Mouse (Mus musculus) left cerebral cortex, postnatal 10 days (tissue): ENCODE results near the gene Med15. TPM values are rescaled to one million over a fixed set of nuclear protein-coding genes. Genes with fewer than 3 reads are reported as not detected.
"Not testable (repeated sequence)": the region's sequence is repeated elsewhere in the genome, so short reads cannot be mapped to it uniquely, and the experiment has no call there.

Experiments used
- DNase-seq, 2 experiments: peaks; one replicate each; pipeline ENCODE4 v3.0.0; 2021 to 2022; ENCODE audit warnings: low spot score in 2 of 2, mixed read lengths in 1 of 2; ENCODE audit errors: extremely low spot score in 1 of 2
- intact Hi-C: fragments of 180-260 bp; cut with DNase I; formaldehyde crosslinking; loops from one replicate; pipeline ENCODE4 v1.15.1; 2025
- total RNA-seq, 2 experiments: library from RNA; stranded (reverse); gene quantifications; 2 replicates each; pipeline ENCODE4 v1.2.3; 2021

Gene Med15
- total RNA-seq, 2 experiments from 2014 or later = 65.0 to 70.2 TPM

DNA sequence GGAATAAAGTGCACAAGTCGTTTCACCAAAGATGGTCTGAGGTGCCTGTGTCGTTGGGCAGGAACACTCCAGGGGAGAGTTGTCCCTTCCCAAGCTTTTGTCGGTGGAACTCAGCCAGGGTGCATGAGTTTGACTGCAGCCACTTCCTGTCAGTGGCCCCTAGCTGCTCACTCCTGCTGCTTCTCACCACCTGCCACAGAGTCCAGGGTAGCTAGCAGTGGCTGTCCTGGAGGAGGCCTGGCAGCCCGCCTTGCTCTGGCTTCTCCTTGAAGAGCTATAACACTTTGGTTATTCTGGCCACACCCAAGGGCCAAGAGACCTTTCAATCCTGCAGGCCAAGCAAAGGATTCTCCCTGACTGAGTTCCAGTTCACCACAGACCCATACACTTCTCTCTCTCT, 3.5 kb upstream of the Med15 start:
- no peak for DNase-seq
- intact Hi-C loops = no loop called here

- intact Hi-C loops, DNase-seq: not testable (repeated sequence)
Measured at GRCm38 (mm10) chr16:17734872-17735271, 2.2 kb upstream of the Med15 start.

GRCm38 (mm10) chr16:17733646-17734045, 955 bp upstream of the Med15 start:
- DNase-seq = no peak
- intact Hi-C loops = no loop called here

DNA sequence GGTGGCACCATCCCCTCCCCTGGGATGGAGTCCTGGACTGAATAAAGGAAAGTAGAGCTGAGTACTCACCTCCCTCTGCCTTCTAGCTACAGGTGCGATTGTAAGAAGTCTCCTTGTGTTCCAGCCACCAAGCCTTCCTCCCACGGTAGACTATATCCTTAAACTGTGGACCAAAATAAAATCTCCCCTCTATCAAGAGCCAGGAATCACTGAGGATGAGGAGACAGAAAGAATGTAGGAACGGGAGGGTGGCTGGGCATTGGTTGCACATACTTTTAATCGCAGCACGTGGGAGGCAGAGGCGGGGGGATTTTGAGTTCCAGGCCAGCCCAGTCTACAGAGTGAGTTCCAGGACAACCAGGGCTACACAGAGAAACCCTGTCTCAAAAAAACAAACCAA, 260 bp downstream of the Med15 start:
- intact Hi-C loops = no loop called here

DNA sequence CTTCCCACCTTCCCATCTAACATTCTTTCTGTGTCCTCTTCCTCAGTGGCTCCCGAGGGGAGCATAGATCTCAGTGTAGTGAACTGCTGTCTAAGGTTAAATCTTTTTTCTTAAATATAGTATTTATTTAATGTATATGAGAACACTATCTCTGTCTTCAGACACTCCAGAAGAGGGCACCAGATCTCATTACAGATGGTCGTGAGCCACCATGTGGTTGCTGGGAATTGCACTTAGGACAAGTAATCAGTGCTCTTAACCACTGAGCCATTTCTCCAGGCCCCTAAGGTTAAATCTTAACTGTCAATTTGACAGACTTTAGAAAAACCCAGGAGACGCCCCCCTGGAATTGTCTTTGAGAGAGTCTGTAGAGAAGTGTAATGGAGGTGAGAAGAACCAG, 670 bp downstream of the Med15 start:
- intact Hi-C loops = no loop called here
- no peak for DNase-seq

More for the DNA sequence above, 260 bp downstream of the Med15 start:
- DNase-seq = no peak

DNA sequence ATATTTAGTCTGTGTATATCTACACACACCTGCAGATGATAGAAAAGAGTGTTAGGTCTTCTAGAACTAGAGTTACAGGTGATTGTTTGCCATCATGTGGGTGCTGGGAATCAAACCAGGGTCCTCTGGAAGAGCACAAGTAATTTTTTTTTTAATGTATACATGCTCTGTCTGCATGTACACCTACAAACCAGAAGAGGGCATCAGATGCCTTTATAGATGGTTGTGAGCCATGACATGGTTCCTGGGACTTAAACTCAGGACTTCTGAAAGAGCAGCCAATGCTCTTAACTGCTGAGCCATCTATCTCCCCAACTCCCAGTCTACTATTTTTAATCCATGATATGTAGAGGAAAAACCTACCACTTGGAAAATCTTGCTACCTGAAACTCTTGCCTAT, 2.7 kb downstream of the Med15 start:
- intact Hi-C loops = no loop called here
- no peak for DNase-seq

GRCm38 (mm10) chr16:17727179-17727861, 5.4 kb downstream of the Med15 start:
- intact Hi-C loops = no loop called here
- peak in 1 of 2 experiments; percentile 48 for DNase-seq

GRCm38 (mm10) chr16:17724448-17724847, 8.2 kb downstream of the Med15 start:
- intact Hi-C loops = no loop called here
- no peak for DNase-seq

DNA sequence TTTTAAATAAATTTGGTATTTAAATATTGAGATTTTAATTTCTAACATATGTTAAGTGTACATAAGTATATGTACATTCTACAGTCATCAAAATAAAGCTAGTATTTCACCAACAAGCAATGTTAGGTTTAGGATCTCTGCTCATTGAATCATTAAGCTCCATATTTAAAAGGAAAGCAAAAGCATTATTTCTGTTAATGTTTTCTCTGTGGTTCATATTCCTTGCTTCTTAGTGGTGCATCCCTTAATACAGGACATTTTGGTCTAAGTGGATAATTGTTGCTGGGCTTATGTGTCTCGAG, 9.4 kb downstream of the Med15 start:
- intact Hi-C loops = no loop called here

DNA sequence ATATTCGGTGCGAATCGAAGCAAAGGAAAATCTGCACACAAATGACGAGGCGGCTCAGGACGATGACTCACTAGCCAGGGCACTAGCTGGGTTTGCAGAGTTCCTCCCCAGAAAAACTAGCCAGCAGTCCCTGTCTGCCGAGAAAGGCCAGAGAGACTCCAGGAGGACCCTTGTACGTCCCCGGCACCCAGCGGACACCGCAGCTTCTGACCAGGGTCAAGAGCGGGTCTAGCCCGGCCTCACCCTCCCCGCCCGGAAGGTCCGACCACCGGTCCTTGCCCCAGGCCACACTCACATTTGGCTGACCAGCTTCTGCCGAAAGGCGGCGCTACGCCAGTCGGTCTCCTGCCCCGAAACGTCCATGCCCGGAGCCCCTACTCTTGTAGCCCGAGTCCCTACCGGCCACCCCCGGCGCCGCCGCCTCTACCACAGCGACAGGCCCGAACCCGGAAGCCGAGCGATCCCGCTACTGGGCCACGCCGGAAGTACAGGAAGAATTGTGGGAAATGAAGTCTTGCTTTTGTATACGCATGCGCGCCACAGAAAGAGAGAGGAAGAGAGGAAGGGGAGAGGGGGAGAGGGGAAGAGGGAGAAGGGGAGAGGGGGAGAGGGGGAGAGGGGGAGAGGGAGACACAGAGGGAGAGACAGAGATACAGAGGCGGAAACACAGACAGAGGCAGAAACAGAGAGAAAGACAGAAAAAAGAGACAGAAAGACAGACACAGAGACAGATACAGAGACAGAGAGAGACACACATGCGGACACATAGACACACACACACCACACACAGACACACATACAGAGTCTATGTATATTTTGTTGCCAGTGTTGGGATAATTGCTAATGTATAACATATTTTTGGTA, 10.0 kb downstream of the Med15 start:
- peak; percentile 90 to 95 for DNase-seq
- intact Hi-C loops = no loop called here

More for the DNA sequence above, 9.4 kb downstream of the Med15 start:
- no peak for DNase-seq

DNA sequence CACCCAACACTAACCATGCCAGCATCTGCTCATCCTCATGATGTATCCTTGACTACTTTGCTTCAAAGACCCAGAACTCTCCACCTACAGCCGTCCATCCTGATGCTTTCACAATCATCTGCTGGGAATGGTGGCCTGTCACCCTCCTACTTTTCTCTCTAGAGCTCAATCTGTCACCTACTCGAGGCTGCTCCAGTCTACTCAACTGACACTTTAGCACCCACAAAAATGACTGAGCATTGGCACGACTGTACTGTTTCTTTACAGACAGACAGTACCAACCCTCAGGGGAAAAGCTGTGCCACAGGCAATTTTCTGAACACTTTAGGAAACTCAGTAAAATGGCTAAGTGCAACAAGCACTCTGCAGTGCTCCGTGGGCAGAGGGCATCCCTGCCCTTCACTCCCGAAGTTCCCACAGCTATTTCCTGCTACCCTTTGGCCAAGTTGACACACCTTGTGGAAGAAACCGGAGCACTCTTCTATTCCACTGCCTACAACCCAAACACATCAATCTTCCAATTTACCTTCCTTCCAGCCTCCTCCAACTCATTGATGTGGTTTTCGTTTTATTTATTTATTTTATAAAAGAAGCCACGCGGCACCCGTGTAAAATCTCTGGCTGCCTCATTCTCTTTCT, 10.8 kb downstream of the Med15 start:
- intact Hi-C loops = no loop called here
- DNase-seq = no peak

DNA sequence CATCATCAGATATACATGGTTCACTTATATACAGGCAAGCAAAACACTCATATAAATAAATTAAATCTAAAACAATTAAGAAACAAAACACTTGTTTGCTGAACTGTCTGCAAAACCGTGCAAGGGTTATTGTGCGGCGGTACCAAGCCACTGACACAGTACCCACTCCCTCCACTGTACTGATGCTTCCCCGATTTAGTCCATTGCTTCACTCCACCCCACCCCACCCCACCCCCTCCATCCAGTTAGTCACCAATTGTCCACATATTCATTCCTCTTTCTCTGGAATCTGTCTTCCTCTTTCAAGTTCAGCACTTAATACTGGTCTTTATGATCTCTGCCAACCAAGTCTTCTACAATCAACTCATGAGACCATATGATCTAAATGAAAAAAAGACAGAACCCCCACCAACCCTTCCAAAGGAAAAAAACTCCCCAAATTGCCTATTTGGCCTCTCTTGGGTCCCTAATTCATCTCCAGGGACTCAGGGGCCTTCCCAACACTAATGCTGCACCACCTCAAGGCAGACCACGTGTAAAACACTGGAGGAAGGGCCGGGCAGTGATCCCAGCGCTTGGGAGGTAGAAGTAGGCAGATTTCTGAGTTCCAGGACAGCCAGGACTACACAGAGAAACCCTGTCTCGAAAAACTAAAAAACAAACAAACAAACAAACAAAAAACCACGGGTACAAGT, 11.4 kb downstream of the Med15 start:
- intact Hi-C loops = no loop called here
- no peak for DNase-seq

DNA sequence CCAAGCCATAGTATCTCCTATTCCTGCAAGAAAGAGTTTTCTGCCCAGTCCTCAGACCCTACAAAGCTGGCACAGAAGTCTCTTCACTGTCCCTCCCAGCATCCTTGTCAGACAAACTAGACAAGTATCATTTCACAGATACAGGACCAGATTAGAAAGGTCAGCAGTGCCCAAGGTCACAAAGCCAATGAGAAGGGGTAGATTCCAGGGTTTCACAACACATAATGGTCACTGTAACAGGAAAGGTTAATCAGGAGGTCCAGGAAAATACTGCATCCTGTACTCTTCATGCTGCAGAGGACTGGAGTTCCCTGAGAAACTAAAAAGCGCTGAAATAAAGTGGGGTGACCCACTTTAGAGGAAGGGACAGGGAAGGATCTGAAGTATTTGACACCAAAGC, 14.9 kb downstream of the Med15 start:
- DNase-seq = no peak
- intact Hi-C loops = no loop called here

DNA sequence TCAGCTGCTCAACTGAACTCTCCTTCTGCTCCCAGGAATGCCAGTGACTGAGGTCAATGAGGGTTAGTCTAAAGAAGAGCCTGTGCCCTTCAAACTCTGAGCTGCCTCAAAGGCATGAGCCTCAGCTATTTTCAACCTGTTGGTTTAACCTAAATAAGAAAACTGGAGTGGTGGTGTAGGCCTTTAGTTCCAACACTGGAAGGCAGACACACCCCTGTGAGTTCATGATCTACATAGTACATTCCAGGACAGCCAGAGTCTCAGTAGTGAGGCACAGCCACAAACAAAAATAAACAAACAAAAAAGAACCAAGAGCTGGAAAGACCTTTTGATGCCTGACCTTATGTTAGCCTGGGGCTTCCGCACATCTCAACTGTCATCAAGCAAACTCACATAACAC, 25.1 kb downstream of the Med15 start:
- intact Hi-C loops = no loop called here
- DNase-seq = no peak

DNA sequence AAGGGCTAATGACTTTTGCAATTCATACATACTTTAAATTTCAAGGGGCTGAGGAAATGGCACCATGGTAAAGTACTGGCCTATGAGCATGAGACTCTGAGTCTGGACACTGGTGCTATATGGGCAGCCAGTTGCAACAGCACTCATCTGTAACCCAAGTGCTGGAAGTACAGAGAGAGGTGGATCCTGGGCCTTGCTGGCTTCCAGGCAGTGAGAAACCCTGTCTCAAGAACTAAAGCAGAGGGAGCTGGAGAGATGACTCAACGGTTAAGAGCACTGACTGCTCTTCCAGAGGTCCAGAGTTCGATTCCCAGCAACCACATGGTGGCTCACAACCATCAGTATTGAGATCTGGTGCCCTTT, 31.7 kb downstream of the Med15 start:
- intact Hi-C loops = no loop called here
- no peak for DNase-seq

DNA sequence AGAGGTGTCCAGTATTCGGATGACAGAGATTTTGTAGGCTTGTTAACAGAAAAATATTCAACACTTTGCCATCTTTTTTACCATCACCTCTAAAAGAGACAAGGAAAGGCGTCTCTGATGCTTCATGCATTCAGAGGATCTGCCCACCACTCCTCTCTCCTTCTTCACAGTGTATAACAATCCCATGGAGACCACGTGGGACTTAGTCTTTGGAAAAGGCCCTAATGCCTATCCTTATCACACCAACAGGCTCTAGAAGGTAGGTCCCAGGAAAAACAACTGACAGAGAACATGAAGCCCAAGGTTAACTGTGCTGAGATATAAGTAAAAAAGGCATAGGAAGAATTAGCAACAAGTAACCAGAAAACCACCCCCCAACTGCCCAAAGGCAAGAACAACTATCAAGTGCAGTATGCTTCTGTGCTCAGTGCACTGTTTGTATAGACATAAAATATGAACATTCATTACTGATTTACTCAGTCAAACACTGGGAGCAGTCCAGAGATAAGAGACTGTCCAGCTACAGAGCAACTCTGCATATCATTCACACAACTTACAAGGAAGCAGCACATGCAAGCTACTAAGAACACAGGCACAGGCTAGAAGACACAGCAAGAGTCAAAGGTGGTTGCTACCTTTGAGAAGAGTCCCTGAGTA, 32.2 kb downstream of the Med15 start:
- DNase-seq = no peak
- intact Hi-C loops = no loop called here

GRCm38 (mm10) chr16:17694860-17695259, 37.8 kb downstream of the Med15 start:
- DNase-seq = no peak
- intact Hi-C loops = no loop called here

DNA sequence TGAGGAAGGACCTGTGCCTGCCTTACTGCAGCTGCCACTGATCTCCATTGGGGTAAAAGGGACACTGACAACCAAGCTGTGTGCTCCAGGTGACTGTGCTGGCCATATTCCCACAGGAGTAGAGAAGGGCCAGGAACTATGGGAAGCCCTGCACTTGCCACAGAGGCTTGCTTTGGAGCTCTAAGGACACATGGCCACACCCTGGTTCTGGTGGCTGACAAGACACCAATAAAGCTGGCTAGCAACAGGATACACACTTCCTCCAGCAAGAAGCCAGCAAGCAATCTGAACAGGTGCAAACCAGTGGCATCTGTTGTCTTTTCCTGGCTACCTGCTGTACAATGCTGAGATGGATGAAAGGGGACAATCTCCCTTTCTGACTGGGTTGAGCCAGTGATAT, 62.8 kb downstream of the Med15 start:
- DNase-seq = no peak
- intact Hi-C loops = no loop called here

DNA sequence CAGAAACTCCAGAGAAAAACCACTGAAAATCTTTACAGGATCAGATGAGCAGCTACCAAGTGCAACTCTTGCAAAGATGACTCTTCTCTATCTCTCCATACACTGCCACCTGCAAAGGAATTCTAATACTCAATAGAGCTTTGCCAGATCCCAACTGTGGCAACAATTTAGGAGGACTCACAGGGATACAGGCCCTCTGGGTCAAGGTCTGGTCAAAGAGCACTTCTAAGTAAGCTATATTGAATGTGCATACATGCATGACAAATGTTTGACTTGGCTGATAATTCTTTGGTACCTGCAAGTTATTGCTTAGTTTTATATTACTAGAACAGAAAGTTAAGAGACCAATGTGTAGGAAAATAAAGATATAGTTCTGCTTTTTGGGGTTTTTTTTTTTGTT, 67.1 kb downstream of the Med15 start:
- DNase-seq = no peak
- intact Hi-C loops = no loop called here
